Mouse (Mus musculus) MEL (cell line): ENCODE data around the gene Saa1. TPM values are rescaled to one million over a fixed set of nuclear protein-coding genes. Genes with fewer than 3 reads are reported as not detected.

Experiments used
- DNase-seq: peaks from one replicate; pipeline ENCODE4 v3.0.0; 2011; ENCODE audit warnings: low read depth, low spot score
- H3K27ac ChIP-seq: 2 replicates; pipeline ENCODE4 v1.5.1; 2012; ENCODE audit warnings: low read depth, mild to moderate bottlenecking, control low read depth, low read length, moderate library complexity; ENCODE audit not compliant: control insufficient read depth
- H3K27me3 ChIP-seq, 2 experiments: fragments of 150-350 bp in 1 of 2; sonication (generic) in 1 of 2; 2 replicates each; pipeline ENCODE4 v1.6.1; 2012; ENCODE audit warnings: low read length in 2 of 2, mild to moderate bottlenecking in 2 of 2, improper control_type of control experiment in 1 of 2, moderate library complexity in 1 of 2; ENCODE audit not compliant: insufficient read depth in 2 of 2, control insufficient read depth in 1 of 2
- H3K36me3 ChIP-seq, 2 experiments: 2 replicates each; pipeline ENCODE4 v1.6.1; 2012 to 2014; ENCODE audit warnings: low read length in 2 of 2, improper control_type of control experiment in 1 of 2, inconsistent platforms in 1 of 2, mild to moderate bottlenecking in 1 of 2; ENCODE audit not compliant: insufficient read depth in 2 of 2, control insufficient read depth in 1 of 2
- H3K4me1 ChIP-seq, 2 experiments: fragments of 150-350 bp in 1 of 2; sonication (generic) in 1 of 2; 2 replicates each; pipeline ENCODE4 v1.6.1; 2012; ENCODE audit warnings: low read length in 2 of 2, improper control_type of control experiment in 1 of 2, mild to moderate bottlenecking in 1 of 2; ENCODE audit not compliant: insufficient read depth in 2 of 2, control insufficient read depth in 1 of 2
- H3K4me3 ChIP-seq, 2 experiments: fragments of 150-350 bp in 1 of 2; sonication (generic) in 1 of 2; 2 replicates each; pipeline ENCODE4 v1.5.1; 2012; ENCODE audit warnings: low read depth in 2 of 2, low read length in 2 of 2, mild to moderate bottlenecking in 2 of 2, moderate library complexity in 2 of 2, control low read depth in 1 of 2, improper control_type of control experiment in 1 of 2; ENCODE audit not compliant: control insufficient read depth in 1 of 2, insufficient read depth in 1 of 2
- H3K79me2 ChIP-seq: 2 replicates; pipeline ENCODE4 v1.6.1; 2012; ENCODE audit warnings: mild to moderate bottlenecking, low read length, moderate library complexity; ENCODE audit not compliant: control insufficient read depth, poor library complexity, insufficient read depth
- H3K9ac ChIP-seq: 2 replicates; pipeline ENCODE4 v1.6.1; 2012; ENCODE audit warnings: low read depth, mild to moderate bottlenecking, control low read depth, low read length, moderate library complexity; ENCODE audit not compliant: control insufficient read depth, poor library complexity, severe bottlenecking
- H3K9me3 ChIP-seq: fragments of 150-350 bp; sonication (generic); replicated peaks from 2 replicates; pipeline ENCODE4 v1.6.1; 2012; ENCODE audit warnings: mild to moderate bottlenecking, low read length, improper control_type of control experiment, moderate library complexity; ENCODE audit not compliant: insufficient read depth
- BHLHE40 ChIP-seq: IDR thresholded peaks from 2 replicates; pipeline ENCODE4 v1.6.1; 2012; ENCODE audit warnings: low read depth, mild to moderate bottlenecking, inconsistent platforms, low read length, improper control_type of control experiment, borderline replicate concordance
- CHD1 ChIP-seq: IDR thresholded peaks from 2 replicates; pipeline ENCODE4 v1.6.1; 2012; ENCODE audit warnings: low read depth, mild to moderate bottlenecking, inconsistent platforms, low read length, improper control_type of control experiment
- E2F4 ChIP-seq: IDR thresholded peaks from 2 replicates; pipeline ENCODE4 v1.6.1; 2011; ENCODE audit warnings: low read depth, low read length, improper control_type of control experiment, borderline replicate concordance
- ELF1 ChIP-seq: IDR thresholded peaks from 2 replicates; pipeline ENCODE4 v1.6.1; 2014; ENCODE audit warnings: low read depth, mild to moderate bottlenecking, inconsistent platforms, low read length, improper control_type of control experiment, moderate library complexity
- EP300 ChIP-seq, 2 experiments: IDR thresholded peaks; 2 replicates each; pipeline ENCODE4 v1.6.1; 2011; ENCODE audit warnings: improper control_type of control experiment in 2 of 2, low read length in 2 of 2, low read depth in 1 of 2, mild to moderate bottlenecking in 1 of 2
- GABPA ChIP-seq: IDR thresholded peaks from 2 replicates; pipeline ENCODE4 v1.6.1; 2012; ENCODE audit warnings: low read depth, mild to moderate bottlenecking, inconsistent platforms, low read length, improper control_type of control experiment, moderate library complexity
- GATA1 ChIP-seq: IDR thresholded peaks from 2 replicates; pipeline ENCODE4 v1.6.1; 2011; ENCODE audit warnings: low read depth, low read length, improper control_type of control experiment
- HCFC1 ChIP-seq: IDR thresholded peaks from 2 replicates; pipeline ENCODE4 v1.6.1; 2012; ENCODE audit warnings: low read depth, mild to moderate bottlenecking, inconsistent platforms, low read length, improper control_type of control experiment, moderate library complexity
- JUND ChIP-seq: IDR thresholded peaks from 2 replicates; pipeline ENCODE4 v1.6.1; 2011; ENCODE audit warnings: low read depth, mild to moderate bottlenecking, improper control_type of control experiment, low read length
- KAT2A ChIP-seq: conservative IDR thresholded peaks from 2 replicates; pipeline ENCODE4 v1.6.1; 2012; ENCODE audit warnings: low read depth, low read length, improper control_type of control experiment, inconsistent platforms
- MAFK ChIP-seq: IDR thresholded peaks from 2 replicates; pipeline ENCODE4 v1.6.1; 2011; ENCODE audit warnings: low read depth, mild to moderate bottlenecking, low read length, improper control_type of control experiment, borderline replicate concordance
- MAZ ChIP-seq: IDR thresholded peaks from 2 replicates; pipeline ENCODE4 v1.6.1; 2012; ENCODE audit warnings: low read depth, mild to moderate bottlenecking, inconsistent platforms, low read length, improper control_type of control experiment
- MXI1 ChIP-seq: IDR thresholded peaks from 2 replicates; pipeline ENCODE4 v1.6.1; 2011; ENCODE audit warnings: mild to moderate bottlenecking, low read depth, low read length, improper control_type of control experiment
- MYB ChIP-seq: IDR thresholded peaks from 2 replicates; pipeline ENCODE4 v1.6.1; 2011; ENCODE audit warnings: mild to moderate bottlenecking, low read depth, low read length, improper control_type of control experiment
- POLR2A ChIP-seq, 2 experiments: IDR thresholded peaks; 2 replicates each; pipeline ENCODE4 v1.6.1; 2011 to 2012; ENCODE audit warnings: low read length in 2 of 2, mild to moderate bottlenecking in 2 of 2, control low read depth in 1 of 2, improper control_type of control experiment in 1 of 2, low read depth in 1 of 2, moderate library complexity in 1 of 2; ENCODE audit not compliant: control insufficient read depth in 1 of 2, insufficient read depth in 1 of 2, poor library complexity in 1 of 2
- POLR2AphosphoS2 ChIP-seq: IDR thresholded peaks from 2 replicates; pipeline ENCODE4 v1.6.1; 2011; ENCODE audit warnings: low read length, improper control_type of control experiment
- RAD21 ChIP-seq: IDR thresholded peaks from 2 replicates; pipeline ENCODE4 v1.6.1; 2011; ENCODE audit warnings: mild to moderate bottlenecking, low read depth, low read length, improper control_type of control experiment
- SIN3A ChIP-seq: IDR thresholded peaks from 2 replicates; pipeline ENCODE4 v1.6.1; 2012; ENCODE audit warnings: low read length, improper control_type of control experiment, inconsistent platforms
- SMC3 ChIP-seq: IDR thresholded peaks from 2 replicates; pipeline ENCODE4 v1.6.1; 2011; ENCODE audit warnings: low read depth, low read length, improper control_type of control experiment
- TAL1 ChIP-seq: IDR thresholded peaks from 2 replicates; pipeline ENCODE4 v1.6.1; 2012; ENCODE audit warnings: mild to moderate bottlenecking, inconsistent platforms, low read length, moderate library complexity, mixed read lengths
- UBTF ChIP-seq: IDR thresholded peaks from 2 replicates; pipeline ENCODE4 v1.6.1; 2012; ENCODE audit warnings: low read depth, mild to moderate bottlenecking, inconsistent platforms, low read length, improper control_type of control experiment, moderate library complexity, borderline replicate concordance; ENCODE audit not compliant: insufficient read depth
- USF2 ChIP-seq, 2 experiments: IDR thresholded peaks; 2 replicates each; pipeline ENCODE4 v1.6.1; 2011 to 2012; ENCODE audit warnings: improper control_type of control experiment in 2 of 2, low read length in 2 of 2, borderline replicate concordance in 1 of 2, inconsistent platforms in 1 of 2, low read depth in 1 of 2, mild to moderate bottlenecking in 1 of 2; ENCODE audit not compliant: insufficient read depth in 1 of 2
- ZC3H11A ChIP-seq: IDR thresholded peaks from 2 replicates; pipeline ENCODE4 v1.6.1; 2012; ENCODE audit warnings: low read depth, mild to moderate bottlenecking, inconsistent platforms, low read length, improper control_type of control experiment
- ZMIZ1 ChIP-seq: IDR thresholded peaks from 2 replicates; pipeline ENCODE4 v1.6.1; 2012; ENCODE audit warnings: low read depth, mild to moderate bottlenecking, inconsistent platforms, low read length, improper control_type of control experiment, moderate library complexity
- ZNF384 ChIP-seq: IDR thresholded peaks from 2 replicates; pipeline ENCODE4 v1.6.1; 2012; ENCODE audit warnings: low read depth, mild to moderate bottlenecking, inconsistent platforms, low read length, improper control_type of control experiment
- polyA plus RNA-seq, 2 experiments: library from polyadenylated mRNA; stranded (reverse) in 1 of 2; unstranded in 1 of 2; fragments of >175 nt in 1 of 2; fragments of >200 nt in 1 of 2; gene quantifications; 2 replicates each; pipeline versions ENCODE4 v1.2.1 to v1.2.4; 2012; ENCODE audit warnings: low replicate concordance in 2 of 2, low read depth in 1 of 2; ENCODE audit not compliant: insufficient read length in 2 of 2, insufficient read depth in 1 of 2, missing spikeins in 1 of 2
- total RNA-seq: library from RNA; depleted of rRNA; stranded (reverse); fragments of 300-350 nt; gene quantifications from 2 replicates; pipeline ENCODE4 v1.2.3, GENCODE M21; 2012

Gene Saa1
- total and polyA plus RNA-seq, 3 experiments = not detected

GRCm38 (mm10) chr7:46720460-46720859, 22.3 kb downstream of the Saa1 start (continued):
- TF ChIP-seq RAD21 (no peak), GATA1 (no peak), ZMIZ1 (no peak), KAT2A (no peak), SMC3 (no peak), SIN3A (peak; percentile 23; the same call in 1 of the 2 replicates), ZC3H11A (no peak), E2F4 (no peak), BHLHE40 (no peak), MXI1 (no peak), POLR2A (IDR thresholded peaks at IDR 0.05; ENCODE audit: control insufficient read depth in 1 of 2, insufficient read depth in 1 of 2, low read depth in 1 of 2, low read length in 2 of 2, poor library complexity in 1 of 2) (peak in 1 of 2 experiments; percentile 44; a peak in 1 of 4 replicates), HCFC1 (no peak), MYB (no peak), POLR2AphosphoS2 (no peak)

GRCm38 (mm10) chr7:46719526-46719925, 23.3 kb downstream of the Saa1 start:
- Histone ChIP-seq H3K79me2 (no peaks in the 10 kb centered on the region), H3K9ac (no peak overlapping the region), H3K27ac (no peak overlapping the region), H3K4me1 (peaks cover 6 to 12% of the 10 kb centered on the region in 2 experiments), H3K36me3 (no peaks in the 10 kb centered on the region), H3K9me3 (no peaks in the 10 kb centered on the region), H3K27me3 (peaks cover 0 to 3% of the 10 kb centered on the region in 2 experiments; a peak in 1 of 4 replicates), H3K4me3 (no peak overlapping the region)
- no peak for TF ChIP-seq UBTF
- TF ChIP-seq MAZ = no peak
- no peak for TF ChIP-seq POLR2AphosphoS2
- no peak for TF ChIP-seq ELF1
- no peak for TF ChIP-seq EP300 (IDR thresholded peaks at IDR 0.05; ENCODE audit: low read depth in 1 of 2, low read length in 2 of 2)
- TF ChIP-seq E2F4 = no peak
- no peak for TF ChIP-seq USF2 (IDR thresholded peaks at IDR 0.05; ENCODE audit: borderline replicate concordance in 1 of 2, insufficient read depth in 1 of 2, low read depth in 1 of 2, low read length in 2 of 2)
- TF ChIP-seq TAL1 = no peak
- TF ChIP-seq MYB = no peak
- TF ChIP-seq JUND = no peak
- TF ChIP-seq BHLHE40 = no peak
- no peak for TF ChIP-seq MAFK
- no peak for TF ChIP-seq GABPA
- TF ChIP-seq CHD1 = no peak
- no peak for TF ChIP-seq ZNF384
- no peak for TF ChIP-seq ZC3H11A
- no peak for DNase-seq
